Mouse (Mus musculus): ENCODE measurements around the gene Hist3h2ba.

Gene Hist3h2ba

GRCm38 (mm10) chr11:58965001-58965760 lies 16.5 kb downstream of the Hist3h2ba start:
- 70% methylated on average over 12 of the region's 12 CpGs for WGBS

- 91% methylated on average over 1 of the region's 1 CpGs for WGBS
These were observed 18.6 kb downstream of the Hist3h2ba start for GRCm38 (mm10) chr11:58967346-58967745.

- 78% methylated on average over 7 of the region's 7 CpGs for WGBS
These were observed 19.8 kb downstream of the Hist3h2ba start for GRCm38 (mm10) chr11:58968551-58968950.

- 70% methylated on average over 8 of the region's 8 CpGs for WGBS
These were observed 20.3 kb downstream of the Hist3h2ba start for GRCm38 (mm10) chr11:58969027-58969426.

- 72% methylated on average over 6 of the region's 6 CpGs for WGBS
These were observed 20.9 kb downstream of the Hist3h2ba start for GRCm38 (mm10) chr11:58969659-58970058.

GRCm38 (mm10) chr11:58970831-58971530 lies 22.3 kb downstream of the Hist3h2ba start:
- 87% methylated on average over 21 of the region's 21 CpGs for WGBS

- WGBS: 95% methylated on average over 3 of the region's 3 CpGs
These were observed 23.1 kb downstream of the Hist3h2ba start for GRCm38 (mm10) chr11:58971796-58972195.

- 90% methylated on average over 3 of the region's 3 CpGs for WGBS
These were observed 25.7 kb downstream of the Hist3h2ba start for GRCm38 (mm10) chr11:58974414-58974813.

- WGBS: under 1% methylated on average over 29 of the region's 29 CpGs
These were observed 28.4 kb downstream of the Hist3h2ba start for GRCm38 (mm10) chr11:58977150-58977549.

GRCm38 (mm10) chr11:58977607-58978026 lies 28.9 kb downstream of the Hist3h2ba start:
- WGBS: under 1% methylated on average over 21 of the region's 21 CpGs

GRCm38 (mm10) chr11:58978027-58978705 lies 29.4 kb downstream of the Hist3h2ba start, which contains the start of gene Trim11:
TSS of gene Trim11 (plus strand) at chr11:58978093.
- under 1% methylated on average over 64 of the region's 64 CpGs for WGBS

GRCm38 (mm10) chr11:58978706-58979030 lies 29.9 kb downstream of the Hist3h2ba start:
- WGBS: 1% methylated on average over 5 of the region's 5 CpGs

GRCm38 (mm10) chr11:58979183-58979582 lies 30.5 kb downstream of the Hist3h2ba start:
- WGBS: 40% methylated on average over 3 of the region's 3 CpGs

- WGBS: 50% methylated on average over 7 of the region's 7 CpGs
These were observed 30.9 kb downstream of the Hist3h2ba start for GRCm38 (mm10) chr11:58979661-58980060.

- WGBS: 51% methylated on average over 5 of the region's 5 CpGs
These were observed 31.8 kb downstream of the Hist3h2ba start for GRCm38 (mm10) chr11:58980381-58980990.

GRCm38 (mm10) chr11:58981541-58982447 lies 33.1 kb downstream of the Hist3h2ba start:
- WGBS: 24% methylated on average over 14 of the region's 14 CpGs

GRCm38 (mm10) chr11:58982471-58983097 lies 33.9 kb downstream of the Hist3h2ba start:
- 63% methylated on average over 18 of the region's 18 CpGs for WGBS

GRCm38 (mm10) chr11:58983691-58984341 lies 35.1 kb downstream of the Hist3h2ba start:
- WGBS: 71% methylated on average over 6 of the region's 6 CpGs

GRCm38 (mm10) chr11:58984657-58985056 lies 35.9 kb downstream of the Hist3h2ba start:
- WGBS: 72% methylated on average over 7 of the region's 7 CpGs
